Mouse (Mus musculus) stomach, postnatal 0 days (tissue): ENCODE measurements at regions not wholly inside any gene's neighbourhood (a gene's known extent, or its start where the extent isn't known, plus 50 kb on each side); places are given as distances from the start of the nearest gene placed in this dataset.

Experiments
- CTCF ChIP-seq: IDR thresholded peaks from 2 replicates; pipeline ENCODE4 v1.5.1; 2016; ENCODE audit warnings: antibody characterized with exemption, low read depth, mild to moderate bottlenecking, moderate library complexity
- EP300 ChIP-seq: optimal IDR thresholded peaks from 2 replicates; pipeline ENCODE3; 2016; ENCODE audit warnings: antibody characterized with exemption

DNA sequence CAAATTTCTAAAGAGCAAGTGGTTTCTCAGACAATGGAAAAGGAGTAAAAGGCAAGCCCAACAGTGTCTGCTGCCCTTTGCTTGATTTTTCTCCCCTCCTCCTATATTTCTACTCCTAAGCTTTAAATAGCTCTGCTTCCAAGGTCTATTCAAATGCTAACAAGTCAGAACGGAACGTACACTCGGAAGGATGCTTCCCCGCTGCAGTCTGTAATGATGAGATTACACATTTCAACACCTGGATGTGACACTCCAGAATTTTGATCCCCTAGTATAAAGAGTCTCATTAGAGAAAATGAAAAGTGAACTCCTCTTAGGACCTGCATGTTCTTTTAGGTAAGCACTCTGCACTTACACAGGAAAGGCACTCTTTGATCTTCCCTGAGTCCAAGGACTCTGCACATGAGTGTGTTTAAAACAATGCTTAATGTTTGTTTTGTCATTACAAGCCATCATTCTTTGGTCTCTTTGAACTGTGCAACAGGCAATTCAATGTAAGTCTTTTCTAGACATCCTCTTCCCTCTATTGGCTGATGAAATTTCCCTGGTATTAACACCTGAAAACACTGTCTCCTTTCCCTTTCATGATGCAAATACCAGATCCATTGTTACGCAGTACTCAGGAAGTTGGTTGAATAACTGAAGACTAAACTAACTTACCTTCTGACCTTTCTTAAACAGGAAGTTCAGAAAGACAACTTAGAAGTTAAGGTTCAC is 278.7 kb downstream of the Epha7 start:
- TF ChIP-seq CTCF, result no peak
- no peak for TF ChIP-seq EP300
